14 mouse cellular contexts compared by ENCODE assay signal in the genomic region with DNA sequence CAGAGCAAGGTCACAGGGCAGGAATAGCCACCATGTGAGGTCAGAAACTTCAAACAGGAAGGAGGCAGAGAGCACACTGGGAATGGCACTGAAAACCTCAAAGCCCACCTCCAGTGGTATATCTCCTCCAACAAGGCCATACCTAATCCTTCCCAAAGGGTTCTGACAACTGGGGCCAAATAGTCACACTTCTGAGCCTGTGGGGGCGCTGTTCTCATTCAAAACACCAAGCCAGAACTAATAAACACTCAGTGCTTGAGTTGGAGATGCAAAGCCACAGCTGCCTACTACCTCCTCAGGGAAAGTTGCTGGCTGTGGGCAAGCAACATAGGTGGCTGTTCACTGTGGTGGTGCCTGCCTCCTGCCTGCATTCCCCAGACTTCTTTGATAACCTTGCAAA.
DNase-seq lines count a peak whose midpoint lies in the region; ATAC-seq and TF ChIP-seq lines count a peak whose summit lies in the region.
"Had no signal": no experiment of that assay in that cellular context is flagged by ENCODE, and none has a peak within 500 bp of the region (broad histone marks: within the 10 kb centered on the region; RNA-seq: fewer than 3 reads in every experiment).

No protein-coding gene starts in this region.

- ATAC-seq in hindbrain, postnatal 0 days, result no peak
- ATAC-seq in hindbrain, embryonic 11.5 days (ENCODE audit: low FRiP score), result no peak
- ATAC-seq in midbrain, postnatal 0 days (ENCODE audit: low FRiP score), result no peak
- ATAC-seq in midbrain, embryonic 13.5 days, result no peak
- no peak for ATAC-seq in granulocyte monocyte progenitor cell, adult 5-6 weeks (replicated peaks; ENCODE audit: poor library complexity, severe bottlenecking)

- H3K4me1 ChIP-seq in hindbrain, postnatal 0 days (ENCODE audit: insufficient read depth, low read length), result no peaks in the 10 kb centered on the region
- H3K4me1 ChIP-seq in hindbrain, embryonic 11.5 days (replicated peaks; ENCODE audit: control insufficient read depth, insufficient read depth, low read length), result no peaks in the 10 kb centered on the region
- no peaks in the 10 kb centered on the region for H3K4me1 ChIP-seq in midbrain, postnatal 0 days (ENCODE audit: insufficient read depth, low read length)
- no peaks in the 10 kb centered on the region for H3K4me1 ChIP-seq in midbrain, embryonic 13.5 days (replicated peaks)
- H3K4me1 ChIP-seq: hindbrain, embryonic 12.5 days had no signal

- no peak overlapping the region for H3K4me2 ChIP-seq in hindbrain, postnatal 0 days (ENCODE audit: low read depth, low read length)
- no peak overlapping the region for H3K4me2 ChIP-seq in hindbrain, embryonic 11.5 days (replicated peaks; ENCODE audit: low read depth, low read length)
- H3K4me2 ChIP-seq in midbrain, postnatal 0 days (ENCODE audit: low read depth, low read length, poor library complexity, severe bottlenecking), result no peak overlapping the region
- no peak overlapping the region for H3K4me2 ChIP-seq in midbrain, embryonic 13.5 days (replicated peaks)
- H3K4me2 ChIP-seq: hindbrain, embryonic 12.5 days; kidney, embryonic 15.5 days; limb, embryonic 15.5 days had no signal

- no peaks in the 10 kb centered on the region for H3K27me3 ChIP-seq in hindbrain, postnatal 0 days (ENCODE audit: insufficient read depth, low read length)
- no peaks in the 10 kb centered on the region for H3K27me3 ChIP-seq in hindbrain, embryonic 11.5 days (ENCODE audit: control insufficient read depth, insufficient read depth, low read length)
- no peaks in the 10 kb centered on the region for H3K27me3 ChIP-seq in midbrain, postnatal 0 days (ENCODE audit: insufficient read depth, low read length)
- H3K27me3 ChIP-seq in midbrain, embryonic 13.5 days, result no peaks in the 10 kb centered on the region
- H3K27me3 ChIP-seq: kidney, embryonic 15.5 days had no signal

- H3K9me3 ChIP-seq in hindbrain, postnatal 0 days (ENCODE audit: low read length), result no peaks in the 10 kb centered on the region
- no peaks in the 10 kb centered on the region for H3K9me3 ChIP-seq in hindbrain, embryonic 11.5 days (ENCODE audit: control insufficient read depth, low read length)
- H3K9me3 ChIP-seq in midbrain, postnatal 0 days (ENCODE audit: low read length), result no peaks in the 10 kb centered on the region
- H3K9me3 ChIP-seq in midbrain, embryonic 13.5 days, result no peaks in the 10 kb centered on the region
- H3K9me3 ChIP-seq: heart, embryonic 10.5 days; hindbrain, embryonic 12.5 days; kidney, embryonic 15.5 days; limb, embryonic 15.5 days had no signal

- no peak overlapping the region for H3K4me3 ChIP-seq in hindbrain, postnatal 0 days (ENCODE audit: low read length)
- no peak overlapping the region for H3K4me3 ChIP-seq in hindbrain, embryonic 11.5 days (ENCODE audit: low read depth, low read length)
- H3K4me3 ChIP-seq in midbrain, postnatal 0 days (ENCODE audit: low read depth, low read length), result no peak overlapping the region
- no peak overlapping the region for H3K4me3 ChIP-seq in midbrain, embryonic 13.5 days (replicated peaks)
- H3K4me3 ChIP-seq: heart, embryonic 10.5 days; hindbrain, embryonic 12.5 days; kidney, embryonic 15.5 days; limb, embryonic 15.5 days had no signal

- no peak overlapping the region for H3K9ac ChIP-seq in hindbrain, postnatal 0 days (replicated peaks; ENCODE audit: low read length)
- H3K9ac ChIP-seq in hindbrain, embryonic 11.5 days (ENCODE audit: low read depth, low read length), result no peak overlapping the region
- H3K9ac ChIP-seq in midbrain, postnatal 0 days (replicated peaks; ENCODE audit: low read length, poor library complexity, severe bottlenecking), result no peak overlapping the region
- H3K9ac ChIP-seq in midbrain, embryonic 13.5 days (replicated peaks), result no peak overlapping the region
- H3K9ac ChIP-seq: hindbrain, embryonic 12.5 days; kidney, embryonic 15.5 days; limb, embryonic 15.5 days had no signal

- TF ChIP-seq CTCF in hindbrain, postnatal 0 days (IDR thresholded peaks at IDR 0.05; ENCODE audit: low read depth), result peak; percentile 64
- TF ChIP-seq CTCF in midbrain, postnatal 0 days (IDR thresholded peaks at IDR 0.05), result peak; percentile 66

- 9% methylated on average over 1 of the region's 1 CpGs for WGBS in hindbrain, postnatal 0 days
- WGBS in hindbrain, embryonic 11.5 days, result 5% methylated on average over 1 of the region's 1 CpGs
- 12% methylated on average over 1 of the region's 1 CpGs for WGBS in midbrain, postnatal 0 days
- WGBS in midbrain, embryonic 13.5 days, result 5% methylated on average over 1 of the region's 1 CpGs

- H3K27ac ChIP-seq in hindbrain, postnatal 0 days, result no peak overlapping the region
- H3K27ac ChIP-seq in hindbrain, embryonic 11.5 days (ENCODE audit: low read depth, low read length), result no peak overlapping the region
- H3K27ac ChIP-seq in midbrain, postnatal 0 days (ENCODE audit: low read depth, low read length), result no peak overlapping the region
- H3K27ac ChIP-seq in midbrain, embryonic 13.5 days, result no peak overlapping the region
- H3K27ac ChIP-seq: heart, embryonic 10.5 days; hindbrain, embryonic 12.5 days; kidney, embryonic 15.5 days; limb, embryonic 15.5 days; macrophage had no signal

- DNase-seq in hindbrain, postnatal 0 days (ENCODE audit: low spot score), result peak; percentile 44
- no peak for DNase-seq in hindbrain, embryonic 11.5 days (ENCODE audit: low spot score)
- no peak for DNase-seq in midbrain, postnatal 0 days (ENCODE audit: low spot score)
- DNase-seq in NIH3T3 (ENCODE audit: low read depth), result peak; percentile 34
- peak; percentile 43 for DNase-seq in retina, embryonic 14.5 days (ENCODE audit: low spot score)
- DNase-seq: adrenal gland, postnatal 25 days; cerebellum, adult 11 months had no signal

- H3K36me3 ChIP-seq in hindbrain, postnatal 0 days (ENCODE audit: insufficient read depth, low read length), result no peaks in the 10 kb centered on the region
- no peaks in the 10 kb centered on the region for H3K36me3 ChIP-seq in hindbrain, embryonic 11.5 days (ENCODE audit: control insufficient read depth, insufficient read depth, low read length)
- 0 out of 2 replicates have a peak, but pooled peaks cover 2% of the 10 kb centered on the region for H3K36me3 ChIP-seq in midbrain, postnatal 0 days (ENCODE audit: insufficient read depth, low read length)
- H3K36me3 ChIP-seq in midbrain, embryonic 13.5 days, result no peaks in the 10 kb centered on the region
- H3K36me3 ChIP-seq: heart, embryonic 10.5 days; hindbrain, embryonic 12.5 days; kidney, embryonic 15.5 days; limb, embryonic 15.5 days had no signal

Comparison
In these comparisons a context has a peak if more than half of its experiments do, and no peak if none do; other contexts are left out.
1. DNase-seq: peak in hindbrain, postnatal 0 days (single experiment), NIH3T3 (single experiment) and retina, embryonic 14.5 days (single experiment); none in hindbrain, embryonic 11.5 days (single experiment) and midbrain, postnatal 0 days (single experiment).